Mouse (Mus musculus): ENCODE results near the gene Enox1. TPM values are rescaled to one million over a fixed set of nuclear protein-coding genes. Genes with fewer than 3 reads are reported as not detected.
A peak's percentile ranks its signal among the peaks of the same experiment; 100 is the strongest.

Gene Enox1
- polyA plus RNA-seq, 1 experiment from 2014 or later = 19.6 TPM

GRCm38 (mm10) chr14:77441541-77441940, 285.0 kb downstream of the Enox1 start:
- Histone ChIP-seq H3K9ac (ENCODE audit: low read length) (no peak overlapping the region), H3K4me3 (ENCODE audit: low read depth, low read length) (no peak overlapping the region), H3K27ac (ENCODE audit: low read depth, low read length) (no peak overlapping the region), H3K4me2 (ENCODE audit: low read depth) (no peak overlapping the region), H3K4me1 (ENCODE audit: control insufficient read depth, insufficient read depth, low read length) (no peaks in the 10 kb centered on the region), H3K27me3 (ENCODE audit: control insufficient read depth, insufficient read depth, low read length) (no peaks in the 10 kb centered on the region), H3K9me3 (ENCODE audit: control insufficient read depth, low read length) (no peaks in the 10 kb centered on the region), H3K36me3 (ENCODE audit: control insufficient read depth, insufficient read depth, low read length) (no peaks in the 10 kb centered on the region)
- no peak for DNase-seq (ENCODE audit: low spot score)
- WGBS = 86% methylated on average over 6 of the region's 6 CpGs
- ATAC-seq (ENCODE audit: insufficient read depth, low FRiP score, low TSS enrichment) = no peak

- H3K4me1 ChIP-seq (ENCODE audit: control insufficient read depth, insufficient read depth, low read length) = no peaks in the 10 kb centered on the region
- no peaks in the 10 kb centered on the region for H3K27me3 ChIP-seq (ENCODE audit: control insufficient read depth, insufficient read depth, low read length)
- 75% methylated on average over 4 of the region's 4 CpGs for WGBS
- H3K9me3 ChIP-seq (ENCODE audit: control insufficient read depth, low read length) = no peaks in the 10 kb centered on the region
- H3K36me3 ChIP-seq (ENCODE audit: control insufficient read depth, insufficient read depth, low read length) = no peaks in the 10 kb centered on the region
- ATAC-seq (ENCODE audit: insufficient read depth, low FRiP score, low TSS enrichment) (no peak), DNase-seq (ENCODE audit: low spot score) (no peak)
- H3K4me3 ChIP-seq (ENCODE audit: low read depth, low read length) = no peak overlapping the region
- H3K9ac ChIP-seq (ENCODE audit: low read length) = no peak overlapping the region
- H3K4me2 ChIP-seq (ENCODE audit: low read depth) = no peak overlapping the region
- no peak overlapping the region for H3K27ac ChIP-seq (ENCODE audit: low read depth, low read length)
Observed at GRCm38 (mm10) chr14:77448001-77448400, 291.4 kb downstream of the Enox1 start.

- no peaks in the 10 kb centered on the region for H3K36me3 ChIP-seq (ENCODE audit: control insufficient read depth, insufficient read depth, low read length)
- no peak overlapping the region for H3K4me3 ChIP-seq (ENCODE audit: low read depth, low read length)
- DNase-seq (ENCODE audit: low spot score) = no peak
- no peaks in the 10 kb centered on the region for H3K9me3 ChIP-seq (ENCODE audit: control insufficient read depth, low read length)
- no peaks in the 10 kb centered on the region for H3K4me1 ChIP-seq (ENCODE audit: control insufficient read depth, insufficient read depth, low read length)
- ATAC-seq (ENCODE audit: insufficient read depth, low FRiP score, low TSS enrichment) = no peak
- H3K27ac ChIP-seq (ENCODE audit: low read depth, low read length) = no peak overlapping the region
- H3K27me3 ChIP-seq (ENCODE audit: control insufficient read depth, insufficient read depth, low read length) = no peaks in the 10 kb centered on the region
- H3K4me2 ChIP-seq (ENCODE audit: low read depth) = no peak overlapping the region
- 81% methylated on average over 4 of the region's 4 CpGs for WGBS
- H3K9ac ChIP-seq (ENCODE audit: low read length) = no peak overlapping the region
Observed at GRCm38 (mm10) chr14:77451916-77452315, 295.4 kb downstream of the Enox1 start.

GRCm38 (mm10) chr14:77456066-77456465, 299.5 kb downstream of the Enox1 start:
- no peak overlapping the region for H3K27ac ChIP-seq (ENCODE audit: low read depth, low read length)
- ATAC-seq (ENCODE audit: insufficient read depth, low FRiP score, low TSS enrichment) (no peak), DNase-seq (ENCODE audit: low spot score) (no peak)
- no peak overlapping the region for H3K4me2 ChIP-seq (ENCODE audit: low read depth)
- peaks cover 4% of the 10 kb centered on the region; the same call in 1 of the 2 replicates for H3K4me1 ChIP-seq (ENCODE audit: control insufficient read depth, insufficient read depth, low read length)
- H3K4me3 ChIP-seq (ENCODE audit: low read depth, low read length) = no peak overlapping the region
- no peaks in the 10 kb centered on the region for H3K36me3 ChIP-seq (ENCODE audit: control insufficient read depth, insufficient read depth, low read length)
- no peaks in the 10 kb centered on the region for H3K9me3 ChIP-seq (ENCODE audit: control insufficient read depth, low read length)
- WGBS = 86% methylated on average over 3 of the region's 3 CpGs
- no peak overlapping the region for H3K9ac ChIP-seq (ENCODE audit: low read length)
- no peaks in the 10 kb centered on the region for H3K27me3 ChIP-seq (ENCODE audit: control insufficient read depth, insufficient read depth, low read length)

GRCm38 (mm10) chr14:77456876-77457275, 300.3 kb downstream of the Enox1 start:
- no peak overlapping the region for H3K4me2 ChIP-seq (ENCODE audit: low read depth)
- H3K4me3 ChIP-seq (ENCODE audit: low read depth, low read length) = no peak overlapping the region
- 77% methylated on average over 7 of the region's 7 CpGs for WGBS
- DNase-seq (ENCODE audit: low spot score) (no peak), ATAC-seq (ENCODE audit: insufficient read depth, low FRiP score, low TSS enrichment) (no peak)
- no peak overlapping the region for H3K27ac ChIP-seq (ENCODE audit: low read depth, low read length)
- peaks cover 4% of the 10 kb centered on the region; the same call in 1 of the 2 replicates for H3K4me1 ChIP-seq (ENCODE audit: control insufficient read depth, insufficient read depth, low read length)
- no peaks in the 10 kb centered on the region for H3K27me3 ChIP-seq (ENCODE audit: control insufficient read depth, insufficient read depth, low read length)
- H3K9ac ChIP-seq (ENCODE audit: low read length) = no peak overlapping the region
- no peaks in the 10 kb centered on the region for H3K9me3 ChIP-seq (ENCODE audit: control insufficient read depth, low read length)
- H3K36me3 ChIP-seq (ENCODE audit: control insufficient read depth, insufficient read depth, low read length) = no peaks in the 10 kb centered on the region

- no peak for ATAC-seq (ENCODE audit: insufficient read depth, low FRiP score, low TSS enrichment)
- Histone ChIP-seq H3K9me3 (ENCODE audit: control insufficient read depth, low read length) (no peaks in the 10 kb centered on the region), H3K4me2 (ENCODE audit: low read depth) (no peak overlapping the region), H3K27me3 (ENCODE audit: control insufficient read depth, insufficient read depth, low read length) (no peaks in the 10 kb centered on the region), H3K27ac (ENCODE audit: low read depth, low read length) (no peak overlapping the region), H3K36me3 (ENCODE audit: control insufficient read depth, insufficient read depth, low read length) (no peaks in the 10 kb centered on the region), H3K4me3 (ENCODE audit: low read depth, low read length) (no peak overlapping the region), H3K9ac (ENCODE audit: low read length) (no peak overlapping the region), H3K4me1 (ENCODE audit: control insufficient read depth, insufficient read depth, low read length) (peaks cover 4% of the 10 kb centered on the region; the same call in 1 of the 2 replicates)
- DNase-seq (ENCODE audit: low spot score) = peak; percentile 29
- WGBS = 40% methylated on average over 9 of the region's 9 CpGs
Observed at GRCm38 (mm10) chr14:77458217-77458616, 301.7 kb downstream of the Enox1 start.

GRCm38 (mm10) chr14:77463919-77464318, 307.4 kb downstream of the Enox1 start:
- WGBS = 85% methylated on average over 4 of the region's 4 CpGs
- Histone ChIP-seq H3K27me3 (ENCODE audit: control insufficient read depth, insufficient read depth, low read length) (no peaks in the 10 kb centered on the region), H3K9ac (ENCODE audit: low read length) (no peak overlapping the region), H3K4me3 (ENCODE audit: low read depth, low read length) (no peak overlapping the region), H3K27ac (ENCODE audit: low read depth, low read length) (no peak overlapping the region), H3K4me1 (ENCODE audit: control insufficient read depth, insufficient read depth, low read length) (no peaks in the 10 kb centered on the region), H3K36me3 (ENCODE audit: control insufficient read depth, insufficient read depth, low read length) (no peaks in the 10 kb centered on the region), H3K4me2 (ENCODE audit: low read depth) (no peak overlapping the region), H3K9me3 (ENCODE audit: control insufficient read depth, low read length) (no peaks in the 10 kb centered on the region)
- DNase-seq (ENCODE audit: low spot score) (no peak), ATAC-seq (ENCODE audit: insufficient read depth, low FRiP score, low TSS enrichment) (no peak)

- H3K27me3 ChIP-seq (ENCODE audit: control insufficient read depth, insufficient read depth, low read length) = no peaks in the 10 kb centered on the region
- H3K4me3 ChIP-seq (ENCODE audit: low read depth, low read length) = no peak overlapping the region
- H3K36me3 ChIP-seq (ENCODE audit: control insufficient read depth, insufficient read depth, low read length) = no peaks in the 10 kb centered on the region
- no peaks in the 10 kb centered on the region for H3K4me1 ChIP-seq (ENCODE audit: control insufficient read depth, insufficient read depth, low read length)
- no peak overlapping the region for H3K4me2 ChIP-seq (ENCODE audit: low read depth)
- WGBS = 87% methylated on average over 4 of the region's 4 CpGs
- H3K9ac ChIP-seq (ENCODE audit: low read length) = no peak overlapping the region
- ATAC-seq (ENCODE audit: insufficient read depth, low FRiP score, low TSS enrichment) (no peak), DNase-seq (ENCODE audit: low spot score) (no peak)
- no peak overlapping the region for H3K27ac ChIP-seq (ENCODE audit: low read depth, low read length)
- H3K9me3 ChIP-seq (ENCODE audit: control insufficient read depth, low read length) = no peaks in the 10 kb centered on the region
Observed at GRCm38 (mm10) chr14:77464782-77465181, 308.2 kb downstream of the Enox1 start.

GRCm38 (mm10) chr14:77470577-77470976, 314.0 kb downstream of the Enox1 start:
- H3K27me3 ChIP-seq (ENCODE audit: control insufficient read depth, insufficient read depth, low read length) = no peaks in the 10 kb centered on the region
- H3K4me1 ChIP-seq (ENCODE audit: control insufficient read depth, insufficient read depth, low read length) = no peaks in the 10 kb centered on the region
- H3K9me3 ChIP-seq (ENCODE audit: control insufficient read depth, low read length) = no peaks in the 10 kb centered on the region
- H3K27ac ChIP-seq (ENCODE audit: low read depth, low read length) = no peak overlapping the region
- no peak for ATAC-seq (ENCODE audit: insufficient read depth, low FRiP score, low TSS enrichment)
- no peak overlapping the region for H3K4me2 ChIP-seq (ENCODE audit: low read depth)
- H3K36me3 ChIP-seq (ENCODE audit: control insufficient read depth, insufficient read depth, low read length) = no peaks in the 10 kb centered on the region
- WGBS = 76% methylated on average over 3 of the region's 3 CpGs
- DNase-seq (ENCODE audit: low spot score) = no peak
- no peak overlapping the region for H3K4me3 ChIP-seq (ENCODE audit: low read depth, low read length)
- H3K9ac ChIP-seq (ENCODE audit: low read length) = no peak overlapping the region
